Mouse (Mus musculus): ENCODE measurements at regions not wholly inside any gene's neighbourhood (a gene's known extent, or its start where the extent isn't known, plus 50 kb on each side); places are given as distances from the start of the nearest gene placed in this dataset.

- TF ChIP-seq POLR2AphosphoS2 (IDR thresholded peaks at IDR 0.05; ENCODE audit: low read length): no peak
- no peak for TF ChIP-seq USF2 (IDR thresholded peaks at IDR 0.05; ENCODE audit: borderline replicate concordance in 1 of 2, insufficient read depth in 1 of 2, low read depth in 1 of 2, low read length in 2 of 2)
- no peak for TF ChIP-seq POLR2A (IDR thresholded peaks at IDR 0.05; ENCODE audit: control insufficient read depth in 1 of 2, insufficient read depth in 1 of 2, low read depth in 1 of 2, low read length in 2 of 2, poor library complexity in 1 of 2)
- TF ChIP-seq EP300 (IDR thresholded peaks at IDR 0.05; ENCODE audit: low read depth in 1 of 2, low read length in 2 of 2): no peak
- TF ChIP-seq NRF1 (IDR thresholded peaks at IDR 0.05; ENCODE audit: insufficient read depth, low read depth, low read length, poor library complexity, severe bottlenecking): no peak
- TF ChIP-seq CTCF (IDR thresholded peaks at IDR 0.05 in 2 of 3, conservative IDR thresholded peaks at IDR 0.05 in 1 of 3; ENCODE audit: control insufficient read depth in 1 of 3, insufficient read depth in 1 of 3, low read depth in 2 of 3, low read length in 3 of 3, poor library complexity in 1 of 3, severe bottlenecking in 1 of 3): peak; percentile 23 to 30 (median 27); a peak in 4 of 6 replicates
- TF ChIP-seq MAX (IDR thresholded peaks at IDR 0.05; ENCODE audit: low read length): no peak
- peak; percentile 24 for TF ChIP-seq RAD21 (IDR thresholded peaks at IDR 0.05; ENCODE audit: low read depth, low read length)
These were observed 240.0 kb upstream of the Mtpn start for GRCm38 (mm10) chr6:35779706-35780105.

Data from MEL (cell line).